Mouse (Mus musculus): ENCODE measurements around the gene Gm4131. TPM values are rescaled to one million over a fixed set of nuclear protein-coding genes. Genes with fewer than 3 reads are reported as not detected.
A peak's percentile ranks its signal among the peaks of the same experiment; 100 is the strongest.

Gm4131 gene
- total and polyA plus RNA-seq, 2 experiments from 2014 or later: not detected

- WGBS: 85% methylated on average over 3 of the region's 3 CpGs
- no peaks in the 10 kb centered on the region for H3K9me3 ChIP-seq (replicated peaks; ENCODE audit: control insufficient read depth, low read length)
- H3K27me3 ChIP-seq (ENCODE audit: control insufficient read depth, insufficient read depth, low read length): peaks cover 10% of the 10 kb centered on the region; the same call in 1 of the 2 replicates
- ATAC-seq (ENCODE audit: insufficient read depth, low read depth) (no peak), DNase-seq (ENCODE audit: low spot score) (no peak)
- no peak for TF ChIP-seq CTCF (IDR thresholded peaks at IDR 0.05; ENCODE audit: low read depth)
- no peak for TF ChIP-seq EP300 (IDR thresholded peaks at IDR 0.05; ENCODE audit: low read depth)
- no peak overlapping the region for H3K4me3 ChIP-seq (ENCODE audit: low read depth, low read length)
- peaks cover 14% of the 10 kb centered on the region; the same call in 1 of the 2 replicates for H3K4me1 ChIP-seq (ENCODE audit: control insufficient read depth, insufficient read depth)
- no peaks in the 10 kb centered on the region for H3K36me3 ChIP-seq (replicated peaks; ENCODE audit: control insufficient read depth, insufficient read depth, low read length)
- no peak overlapping the region for H3K27ac ChIP-seq (ENCODE audit: low read depth)
- H3K4me2 ChIP-seq (ENCODE audit: low read depth, low read length): no peak overlapping the region; the same call in 1 of the 2 replicates
- no peak overlapping the region for H3K9ac ChIP-seq (replicated peaks; ENCODE audit: low read depth, low read length)
Measured at GRCm38 (mm10) chr14:62557111-62557510, 9.6 kb downstream of the Gm4131 start.

GRCm38 (mm10) chr14:62555840-62556810 is 10.6 kb downstream of the Gm4131 start:
- H3K4me3 ChIP-seq (ENCODE audit: low read depth, low read length): peak overlapping the region; percentile 56
- WGBS: 8% methylated on average over 37 of the region's 38 CpGs

GRCm38 (mm10) chr14:62555309-62555829 is 11.4 kb downstream of the Gm4131 start, which contains the start of gene Fam124a:
TSS of gene Fam124a (plus strand) at chr14:62555737.
- Histone ChIP-seq H3K9me3 (replicated peaks; ENCODE audit: control insufficient read depth, low read length) (no peaks in the 10 kb centered on the region), H3K27me3 (ENCODE audit: control insufficient read depth, insufficient read depth, low read length) (peaks cover 10% of the 10 kb centered on the region; the same call in 1 of the 2 replicates), H3K4me2 (ENCODE audit: low read depth, low read length) (peak within 1 kb of the TSS; percentile 89), H3K9ac (replicated peaks; ENCODE audit: low read depth, low read length) (peak within 1 kb of the TSS; percentile 60), H3K4me1 (ENCODE audit: control insufficient read depth, insufficient read depth) (peaks cover 14% of the 10 kb centered on the region; the same call in 1 of the 2 replicates), H3K27ac (ENCODE audit: low read depth) (peak within 1 kb of the TSS; percentile 47; the same call in 1 of the 2 replicates), H3K36me3 (replicated peaks; ENCODE audit: control insufficient read depth, insufficient read depth, low read length) (no peaks in the 10 kb centered on the region), H3K4me3 (ENCODE audit: low read depth, low read length) (peak within 1 kb of the TSS; percentile 56)
- ATAC-seq (ENCODE audit: insufficient read depth, low read depth) (peak; percentile 83), DNase-seq (ENCODE audit: low spot score) (peak; percentile 80)
- TF ChIP-seq CTCF (IDR thresholded peaks at IDR 0.05; ENCODE audit: low read depth): peak; percentile 32; the same call in 1 of the 2 replicates
- no peak for TF ChIP-seq EP300 (IDR thresholded peaks at IDR 0.05; ENCODE audit: low read depth)
- under 1% methylated on average over 51 of the region's 51 CpGs for WGBS

More at GRCm38 (mm10) chr14:62555840-62556810, 10.6 kb downstream of the Gm4131 start:
- peak overlapping the region; percentile 89 for H3K4me2 ChIP-seq (ENCODE audit: low read depth, low read length)
- ATAC-seq (ENCODE audit: insufficient read depth, low read depth) (peak; percentile 50), DNase-seq (ENCODE audit: low spot score) (no peak)
- H3K4me1 ChIP-seq (ENCODE audit: control insufficient read depth, insufficient read depth): peaks cover 14% of the 10 kb centered on the region; the same call in 1 of the 2 replicates
- H3K9ac ChIP-seq (replicated peaks; ENCODE audit: low read depth, low read length): peak overlapping the region; percentile 60
- peak overlapping the region; percentile 47; the same call in 1 of the 2 replicates for H3K27ac ChIP-seq (ENCODE audit: low read depth)
- H3K36me3 ChIP-seq (replicated peaks; ENCODE audit: control insufficient read depth, insufficient read depth, low read length): no peaks in the 10 kb centered on the region
- H3K27me3 ChIP-seq (ENCODE audit: control insufficient read depth, insufficient read depth, low read length): peaks cover 10% of the 10 kb centered on the region; the same call in 1 of the 2 replicates
- no peaks in the 10 kb centered on the region for H3K9me3 ChIP-seq (replicated peaks; ENCODE audit: control insufficient read depth, low read length)
- TF ChIP-seq EP300 (IDR thresholded peaks at IDR 0.05; ENCODE audit: low read depth): no peak
- no peak for TF ChIP-seq CTCF (IDR thresholded peaks at IDR 0.05; ENCODE audit: low read depth)

- WGBS: 80% methylated on average over 5 of the region's 5 CpGs
- peaks cover 10% of the 10 kb centered on the region; the same call in 1 of the 2 replicates for H3K27me3 ChIP-seq (ENCODE audit: control insufficient read depth, insufficient read depth, low read length)
Measured at GRCm38 (mm10) chr14:62553786-62554185, 12.9 kb downstream of the Gm4131 start.

GRCm38 (mm10) chr14:62552771-62553170 is 13.9 kb downstream of the Gm4131 start:
- H3K4me1 ChIP-seq (ENCODE audit: control insufficient read depth, insufficient read depth): peaks cover 14% of the 10 kb centered on the region; the same call in 1 of the 2 replicates
- 62% methylated on average over 4 of the region's 4 CpGs for WGBS
- H3K4me2 ChIP-seq (ENCODE audit: low read depth, low read length): no peak overlapping the region
- peak; percentile 43 for DNase-seq (ENCODE audit: low spot score)
- no peak overlapping the region for H3K27ac ChIP-seq (ENCODE audit: low read depth)
- no peak for ATAC-seq (ENCODE audit: insufficient read depth, low read depth)
- TF ChIP-seq CTCF (IDR thresholded peaks at IDR 0.05; ENCODE audit: low read depth): no peak
- TF ChIP-seq EP300 (IDR thresholded peaks at IDR 0.05; ENCODE audit: low read depth): no peak
- no peaks in the 10 kb centered on the region for H3K9me3 ChIP-seq (replicated peaks; ENCODE audit: control insufficient read depth, low read length)
- H3K36me3 ChIP-seq (replicated peaks; ENCODE audit: control insufficient read depth, insufficient read depth, low read length): no peaks in the 10 kb centered on the region
- peaks cover 10% of the 10 kb centered on the region; the same call in 1 of the 2 replicates for H3K27me3 ChIP-seq (ENCODE audit: control insufficient read depth, insufficient read depth, low read length)
- no peak overlapping the region for H3K4me3 ChIP-seq (ENCODE audit: low read depth, low read length)
- H3K9ac ChIP-seq (replicated peaks; ENCODE audit: low read depth, low read length): no peak overlapping the region

More at GRCm38 (mm10) chr14:62553786-62554185, 12.9 kb downstream of the Gm4131 start:
- H3K36me3 ChIP-seq (replicated peaks; ENCODE audit: control insufficient read depth, insufficient read depth, low read length): no peaks in the 10 kb centered on the region
- no peak overlapping the region for H3K27ac ChIP-seq (ENCODE audit: low read depth)
- H3K4me1 ChIP-seq (ENCODE audit: control insufficient read depth, insufficient read depth): peaks cover 14% of the 10 kb centered on the region; the same call in 1 of the 2 replicates
- H3K4me3 ChIP-seq (ENCODE audit: low read depth, low read length): no peak overlapping the region
- DNase-seq (ENCODE audit: low spot score): no peak
- no peak for TF ChIP-seq EP300 (IDR thresholded peaks at IDR 0.05; ENCODE audit: low read depth)
- TF ChIP-seq CTCF (IDR thresholded peaks at IDR 0.05; ENCODE audit: low read depth): no peak
- H3K4me2 ChIP-seq (ENCODE audit: low read depth, low read length): no peak overlapping the region
- H3K9me3 ChIP-seq (replicated peaks; ENCODE audit: control insufficient read depth, low read length): no peaks in the 10 kb centered on the region
- no peak for ATAC-seq (ENCODE audit: insufficient read depth, low read depth)
- H3K9ac ChIP-seq (replicated peaks; ENCODE audit: low read depth, low read length): no peak overlapping the region

Measured in heart, postnatal 0 days (tissue).